Mouse (Mus musculus): ENCODE measurements around the gene Cln6. TPM values are rescaled to one million over a fixed set of nuclear protein-coding genes. Genes with fewer than 3 reads are reported as not detected.

Cln6 gene
- polyA plus RNA-seq, 1 experiment: 22.2 TPM

GRCm38 (mm10) chr9:62827939-62828652, 10.5 kb upstream of the Cln6 start:
- Histone ChIP-seq H3K4me1 (peaks cover 35% of the 10 kb centered on the region), H3K27me3 (replicated peaks) (no peaks in the 10 kb centered on the region), H3K4me3 (replicated peaks) (peak overlapping the region; percentile 91), H3K9me3 (no peaks in the 10 kb centered on the region), H3K36me3 (replicated peaks; ENCODE audit: low read length) (no peaks in the 10 kb centered on the region)
- TF ChIP-seq FLI1 (IDR thresholded peaks at IDR 0.05; ENCODE audit: low read length) (no peak), GATA1 (IDR thresholded peaks at IDR 0.05; ENCODE audit: borderline replicate concordance, low read length) (no peak)

GRCm38 (mm10) chr9:62828662-62829086, 9.9 kb upstream of the Cln6 start:
- TF ChIP-seq GATA1 (IDR thresholded peaks at IDR 0.05; ENCODE audit: borderline replicate concordance, low read length) (no peak), FLI1 (IDR thresholded peaks at IDR 0.05; ENCODE audit: low read length) (no peak)

GRCm38 (mm10) chr9:62829877-62830276, 8.7 kb upstream of the Cln6 start:
- Histone ChIP-seq H3K36me3 (replicated peaks; ENCODE audit: low read length) (no peaks in the 10 kb centered on the region), H3K4me1 (peaks cover 35% of the 10 kb centered on the region), H3K9me3 (no peaks in the 10 kb centered on the region), H3K27me3 (replicated peaks) (no peaks in the 10 kb centered on the region), H3K4me3 (replicated peaks) (no peak overlapping the region)
- TF ChIP-seq GATA1 (IDR thresholded peaks at IDR 0.05; ENCODE audit: borderline replicate concordance, low read length) (no peak), FLI1 (IDR thresholded peaks at IDR 0.05; ENCODE audit: low read length) (no peak)

More at GRCm38 (mm10) chr9:62828662-62829086, 9.9 kb upstream of the Cln6 start:
- Histone ChIP-seq H3K36me3 (replicated peaks; ENCODE audit: low read length) (no peaks in the 10 kb centered on the region), H3K9me3 (no peaks in the 10 kb centered on the region), H3K4me1 (peaks cover 35% of the 10 kb centered on the region), H3K4me3 (replicated peaks) (peak overlapping the region; percentile 91), H3K27me3 (replicated peaks) (no peaks in the 10 kb centered on the region)

GRCm38 (mm10) chr9:62834906-62835305, 3.7 kb upstream of the Cln6 start:
- Histone ChIP-seq H3K4me3 (replicated peaks) (no peak overlapping the region), H3K4me1 (peaks cover 47% of the 10 kb centered on the region), H3K36me3 (replicated peaks; ENCODE audit: low read length) (no peaks in the 10 kb centered on the region), H3K27me3 (replicated peaks) (no peaks in the 10 kb centered on the region), H3K9me3 (no peaks in the 10 kb centered on the region)
- TF ChIP-seq GATA1 (IDR thresholded peaks at IDR 0.05; ENCODE audit: borderline replicate concordance, low read length): no peak
- TF ChIP-seq FLI1 (IDR thresholded peaks at IDR 0.05; ENCODE audit: low read length): no peak

GRCm38 (mm10) chr9:62835705-62836446, 2.7 kb upstream of the Cln6 start:
- Histone ChIP-seq H3K4me3 (replicated peaks) (no peak overlapping the region), H3K9me3 (no peaks in the 10 kb centered on the region), H3K4me1 (peaks cover 50% of the 10 kb centered on the region), H3K36me3 (replicated peaks; ENCODE audit: low read length) (peaks cover 5% of the 10 kb centered on the region), H3K27me3 (replicated peaks) (no peaks in the 10 kb centered on the region)
- no peak for TF ChIP-seq FLI1 (IDR thresholded peaks at IDR 0.05; ENCODE audit: low read length)
- no peak for TF ChIP-seq GATA1 (IDR thresholded peaks at IDR 0.05; ENCODE audit: borderline replicate concordance, low read length)

GRCm38 (mm10) chr9:62837611-62838010, 974 bp upstream of the Cln6 start:
- TF ChIP-seq FLI1 (IDR thresholded peaks at IDR 0.05; ENCODE audit: low read length) (no peak), GATA1 (IDR thresholded peaks at IDR 0.05; ENCODE audit: borderline replicate concordance, low read length) (no peak)
- Histone ChIP-seq H3K4me3 (replicated peaks) (peak overlapping the region; percentile 92), H3K36me3 (replicated peaks; ENCODE audit: low read length) (peaks cover 11% of the 10 kb centered on the region), H3K4me1 (peaks cover 53% of the 10 kb centered on the region), H3K9me3 (no peaks in the 10 kb centered on the region), H3K27me3 (replicated peaks) (no peaks in the 10 kb centered on the region)

GRCm38 (mm10) chr9:62838146-62838505, 459 bp upstream of the Cln6 start:
- H3K27me3 ChIP-seq (replicated peaks): no peaks in the 10 kb centered on the region
- TF ChIP-seq GATA1 (IDR thresholded peaks at IDR 0.05; ENCODE audit: borderline replicate concordance, low read length) (no peak), FLI1 (IDR thresholded peaks at IDR 0.05; ENCODE audit: low read length) (no peak)
- H3K4me3 ChIP-seq (replicated peaks): peak overlapping the region; percentile 92
- H3K9me3 ChIP-seq: no peaks in the 10 kb centered on the region
- H3K36me3 ChIP-seq (replicated peaks; ENCODE audit: low read length): peaks cover 16% of the 10 kb centered on the region
- peaks cover 55% of the 10 kb centered on the region for H3K4me1 ChIP-seq

- no peak for TF ChIP-seq FLI1 (IDR thresholded peaks at IDR 0.05; ENCODE audit: low read length)
- H3K27me3 ChIP-seq (replicated peaks): no peaks in the 10 kb centered on the region
- no peaks in the 10 kb centered on the region for H3K9me3 ChIP-seq
- peaks cover 26% of the 10 kb centered on the region for H3K36me3 ChIP-seq (replicated peaks; ENCODE audit: low read length)
- peaks cover 66% of the 10 kb centered on the region for H3K4me1 ChIP-seq
- peak overlapping the region; percentile 92 for H3K4me3 ChIP-seq (replicated peaks)
Observed at GRCm38 (mm10) chr9:62839172-62839770, 686 bp downstream of the Cln6 start.

- Histone ChIP-seq H3K9me3 (no peaks in the 10 kb centered on the region), H3K4me1 (peaks cover 56% of the 10 kb centered on the region), H3K4me3 (replicated peaks) (peak overlapping the region; percentile 25), H3K36me3 (replicated peaks; ENCODE audit: low read length) (peaks cover 60% of the 10 kb centered on the region), H3K27me3 (replicated peaks) (no peaks in the 10 kb centered on the region)
- TF ChIP-seq GATA1 (IDR thresholded peaks at IDR 0.05; ENCODE audit: borderline replicate concordance, low read length) (no peak), FLI1 (IDR thresholded peaks at IDR 0.05; ENCODE audit: low read length) (no peak)
Observed at GRCm38 (mm10) chr9:62843356-62844024, 4.9 kb downstream of the Cln6 start.

Data from megakaryocyte, embryonic 14.5 days (primary cell).